Mouse (Mus musculus): ENCODE data around the gene Bhlha9. TPM values are rescaled to one million over a fixed set of nuclear protein-coding genes. Genes with fewer than 3 reads are reported as not detected.

Bhlha9 gene
- not detected in 2 replicates for total RNA-seq (2017)

DNA sequence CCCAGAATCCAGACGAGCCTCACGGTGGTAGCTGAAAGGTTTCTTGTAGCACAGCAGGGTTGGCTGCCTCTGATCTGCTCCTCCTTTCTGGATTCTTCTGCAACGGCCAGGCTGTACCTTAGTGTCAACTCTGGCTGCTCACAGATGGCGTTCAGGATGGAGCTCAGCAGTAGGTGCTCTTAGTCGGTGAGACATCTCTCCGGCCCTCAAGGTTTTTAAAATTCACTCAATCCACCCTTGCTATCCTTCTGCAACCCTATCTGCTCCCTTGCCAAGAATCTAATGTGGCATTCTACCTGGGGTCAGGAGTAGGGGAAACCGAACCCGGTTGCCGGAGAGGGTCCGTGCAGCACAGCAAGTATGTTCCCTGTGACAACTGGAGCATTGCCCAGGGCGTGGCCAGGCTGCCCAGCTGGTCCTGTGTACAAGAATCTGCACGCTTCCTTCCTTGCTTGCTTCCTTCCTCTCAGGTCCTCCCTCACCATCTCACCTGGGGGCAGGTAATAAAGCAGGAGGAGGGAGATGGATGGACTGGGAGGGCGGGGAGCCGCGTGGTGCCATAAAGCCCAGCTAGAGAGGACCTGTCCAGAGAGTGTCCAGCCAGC, at the start of gene Bhlha9:
Gene Bhlha9, plus strand, starts transcription at position 600 of the 605 bp plus-strand sequence.
- ATAC-seq (replicated peaks; ENCODE audit: low read depth, poor library complexity, severe bottlenecking) = no peak

- ATAC-seq (replicated peaks; ENCODE audit: low read depth, poor library complexity, severe bottlenecking) = no peak
Observed at GRCm38 (mm10) chr11:76622566-76623205, 49.6 kb upstream of the Bhlha9 start.

DNA sequence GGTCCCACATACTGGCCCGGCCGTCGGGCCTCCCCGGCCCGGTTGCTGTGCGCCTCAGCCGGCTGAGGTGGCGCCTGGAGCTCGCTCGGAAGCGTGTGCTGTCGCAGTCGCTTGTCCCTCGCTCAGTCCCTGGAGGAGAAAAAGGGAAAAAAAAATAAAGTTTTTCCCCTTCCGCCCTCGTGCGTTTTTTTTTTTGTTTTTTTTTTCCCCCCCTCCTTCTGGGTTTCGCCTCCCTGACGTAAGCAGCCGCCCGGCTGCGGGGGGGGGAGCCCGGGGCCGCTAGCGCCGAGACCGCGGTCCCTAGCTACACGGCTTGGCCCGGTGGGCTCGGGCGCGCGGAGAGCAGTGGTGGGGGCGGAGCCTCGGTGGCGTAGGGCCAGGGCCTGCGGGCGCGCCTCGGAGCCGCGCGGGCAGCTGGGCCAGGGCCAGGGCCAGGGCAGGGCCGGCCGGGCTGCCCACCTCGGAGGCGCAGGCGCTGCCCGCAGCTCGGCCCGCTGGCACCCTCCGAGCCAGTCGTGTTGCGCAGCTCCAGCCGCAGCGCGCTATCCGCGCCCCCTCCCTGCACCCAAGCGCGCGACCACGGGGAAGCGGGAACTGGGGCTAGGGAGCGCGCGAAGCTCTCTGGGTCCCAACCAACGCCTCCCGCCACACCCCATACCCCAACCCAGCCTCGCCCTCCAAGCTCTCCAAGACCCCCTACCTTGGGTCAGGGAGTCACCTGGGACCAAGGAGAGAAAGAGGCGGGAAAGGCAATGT, 48.9 kb upstream of the Bhlha9 start:
- peak; percentile 52; the same call in 1 of the 2 replicates for ATAC-seq (replicated peaks; ENCODE audit: low read depth, poor library complexity, severe bottlenecking)

DNA sequence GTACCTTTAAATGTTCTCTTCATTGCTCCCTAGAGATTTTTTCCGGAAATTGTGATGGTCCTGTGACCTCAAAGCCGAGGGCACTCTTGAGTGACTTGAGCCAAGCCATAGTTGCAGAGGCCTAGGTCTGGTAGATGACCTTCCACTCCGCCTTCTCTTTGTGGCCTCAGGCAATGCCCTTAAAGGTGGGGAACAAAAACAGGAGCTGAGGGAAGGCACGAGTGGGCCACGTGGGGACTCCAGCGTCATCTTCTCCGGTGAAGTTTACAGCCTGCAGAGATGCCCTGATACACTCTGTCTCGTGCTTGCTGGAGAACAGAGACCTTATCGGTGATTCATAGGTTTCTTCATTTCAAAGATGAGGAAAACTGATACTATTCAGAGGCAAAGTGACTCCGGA, 48.2 kb upstream of the Bhlha9 start:
- no peak for ATAC-seq (replicated peaks; ENCODE audit: low read depth, poor library complexity, severe bottlenecking)

DNA sequence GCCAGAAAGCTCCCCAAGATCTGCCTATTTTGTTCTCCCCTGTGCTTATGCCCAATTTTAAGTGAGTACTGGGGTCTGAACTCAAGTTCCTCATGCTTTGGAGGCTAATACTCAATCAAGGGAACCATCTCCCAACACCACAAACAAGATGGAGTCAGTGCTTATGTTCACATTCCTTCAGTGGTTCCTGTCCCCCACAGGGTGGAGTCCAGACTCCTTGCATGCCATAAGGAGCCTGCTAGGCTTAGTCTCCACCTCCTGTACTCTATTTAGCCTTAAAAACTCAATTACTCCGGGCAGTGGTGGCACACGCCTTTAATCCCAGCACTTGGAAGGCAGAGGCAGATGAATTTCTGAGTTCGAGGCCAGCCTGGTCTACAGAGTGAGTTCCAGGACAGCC, 47.4 kb upstream of the Bhlha9 start:
- ATAC-seq (replicated peaks; ENCODE audit: low read depth, poor library complexity, severe bottlenecking) = no peak

- ATAC-seq (replicated peaks; ENCODE audit: low read depth, poor library complexity, severe bottlenecking) = peak; percentile 92
Observed at GRCm38 (mm10) chr11:76628613-76629012, 43.7 kb upstream of the Bhlha9 start.

GRCm38 (mm10) chr11:76630023-76630422, 42.2 kb upstream of the Bhlha9 start:
- ATAC-seq (replicated peaks; ENCODE audit: low read depth, poor library complexity, severe bottlenecking) = no peak

GRCm38 (mm10) chr11:76630487-76630886, 41.8 kb upstream of the Bhlha9 start:
- ATAC-seq (replicated peaks; ENCODE audit: low read depth, poor library complexity, severe bottlenecking) = no peak

GRCm38 (mm10) chr11:76639269-76639985, 32.8 kb upstream of the Bhlha9 start:
- ATAC-seq (replicated peaks; ENCODE audit: low read depth, poor library complexity, severe bottlenecking) = no peak

GRCm38 (mm10) chr11:76640231-76640630, 32.0 kb upstream of the Bhlha9 start:
- ATAC-seq (replicated peaks; ENCODE audit: low read depth, poor library complexity, severe bottlenecking) = no peak

DNA sequence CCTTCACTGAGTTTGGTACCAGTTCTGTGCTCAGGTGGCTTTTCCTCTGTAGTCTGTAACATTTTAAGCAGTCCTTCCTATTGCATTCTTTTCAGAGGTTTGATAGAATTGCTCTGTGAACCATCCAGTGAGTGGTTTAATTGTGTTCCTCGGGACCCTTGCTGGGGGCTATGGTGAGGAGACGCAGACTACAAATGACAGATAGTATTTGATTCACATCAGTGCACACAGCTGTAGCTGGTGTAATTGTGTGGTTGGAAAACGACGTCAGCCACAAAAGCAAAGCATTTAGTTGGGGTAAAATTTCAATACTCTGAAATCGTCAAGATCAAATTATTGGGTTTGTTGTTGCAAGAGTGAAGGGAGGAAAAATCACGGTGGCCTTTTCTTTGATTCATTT, 28.0 kb upstream of the Bhlha9 start:
- no peak for ATAC-seq (replicated peaks; ENCODE audit: low read depth, poor library complexity, severe bottlenecking)

DNA sequence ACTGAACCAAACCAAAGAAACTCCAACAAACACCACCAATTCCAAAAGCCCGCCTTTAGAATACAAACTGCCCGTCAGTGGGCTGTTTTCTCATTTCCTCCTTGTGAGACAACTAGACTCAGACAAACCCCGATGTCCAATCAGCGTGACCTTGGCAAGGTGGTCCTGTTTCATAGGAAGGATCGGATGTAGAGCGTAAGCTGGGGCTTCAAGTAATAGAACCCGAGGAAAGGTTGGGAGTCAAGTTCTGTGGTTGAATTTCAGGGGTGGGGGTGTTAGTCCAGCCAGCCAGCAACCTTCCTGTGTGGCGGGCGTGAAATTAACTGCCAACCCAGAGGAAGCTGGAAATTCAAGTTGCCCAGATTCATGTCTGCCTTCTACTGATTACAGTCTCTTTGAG, 27.2 kb upstream of the Bhlha9 start:
- peak; percentile 20 for ATAC-seq (replicated peaks; ENCODE audit: low read depth, poor library complexity, severe bottlenecking)

DNA sequence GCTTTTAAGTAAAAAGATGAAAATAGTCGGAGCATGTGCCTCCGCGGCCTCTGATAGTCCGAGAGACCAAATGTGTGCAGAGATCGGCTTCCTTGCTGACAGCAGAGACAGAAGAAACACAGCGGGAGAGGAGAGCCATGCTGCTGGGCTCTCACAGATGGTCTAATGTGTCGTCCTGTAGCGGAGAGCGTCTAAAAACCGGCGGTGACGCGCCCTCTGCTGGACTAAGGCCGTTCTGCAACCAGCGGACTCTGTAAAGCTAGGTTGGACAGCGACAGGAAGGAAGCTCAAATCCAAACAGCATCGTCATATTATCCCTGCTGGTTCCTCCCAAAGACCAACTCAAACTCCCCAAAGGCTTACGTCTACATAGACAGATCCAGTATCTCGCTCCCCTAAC, 26.3 kb upstream of the Bhlha9 start:
- peak; percentile 79 for ATAC-seq (replicated peaks; ENCODE audit: low read depth, poor library complexity, severe bottlenecking)

DNA sequence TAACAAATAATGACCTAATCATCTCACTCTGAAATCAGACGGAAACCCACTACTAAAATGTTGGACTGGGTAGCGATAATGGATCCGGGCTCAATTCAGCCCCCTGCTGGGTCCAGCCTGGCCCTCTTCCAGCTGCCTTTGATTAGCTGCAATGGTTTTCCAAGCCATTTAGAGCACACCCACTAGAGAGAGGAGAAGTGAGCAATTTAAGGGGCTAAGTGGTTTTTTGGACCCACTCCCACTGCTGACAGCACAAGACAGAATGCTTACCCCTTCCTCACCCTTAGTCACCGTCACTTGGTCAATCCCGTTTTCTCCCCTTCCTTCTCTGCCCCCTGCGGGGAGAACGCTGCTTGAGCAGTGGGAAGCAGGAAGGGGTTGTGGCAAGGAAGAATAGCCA, 25.2 kb upstream of the Bhlha9 start:
- peak; percentile 4; the same call in 1 of the 2 replicates for ATAC-seq (replicated peaks; ENCODE audit: low read depth, poor library complexity, severe bottlenecking)

DNA sequence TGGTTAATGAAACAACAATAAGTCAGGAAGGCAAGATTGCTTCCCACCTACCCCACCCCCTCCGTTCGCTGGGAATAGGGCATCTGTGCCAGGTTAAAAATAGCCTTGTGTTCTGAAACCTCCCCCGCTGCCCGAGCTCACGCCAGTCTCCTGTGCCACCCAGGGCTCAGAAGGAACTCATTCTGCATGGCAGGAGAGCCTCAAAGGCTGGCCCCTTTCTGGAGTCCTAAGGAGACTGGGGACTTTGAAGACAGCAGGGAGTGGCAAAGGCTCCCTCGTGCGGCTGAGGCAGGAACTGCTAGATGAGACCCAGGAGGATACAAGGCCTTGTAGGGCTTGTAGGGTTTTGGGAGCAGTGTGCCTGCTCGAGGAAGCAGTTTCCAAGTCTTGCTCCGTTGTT, 24.8 kb upstream of the Bhlha9 start:
- peak; percentile 81 for ATAC-seq (replicated peaks; ENCODE audit: low read depth, poor library complexity, severe bottlenecking)

DNA sequence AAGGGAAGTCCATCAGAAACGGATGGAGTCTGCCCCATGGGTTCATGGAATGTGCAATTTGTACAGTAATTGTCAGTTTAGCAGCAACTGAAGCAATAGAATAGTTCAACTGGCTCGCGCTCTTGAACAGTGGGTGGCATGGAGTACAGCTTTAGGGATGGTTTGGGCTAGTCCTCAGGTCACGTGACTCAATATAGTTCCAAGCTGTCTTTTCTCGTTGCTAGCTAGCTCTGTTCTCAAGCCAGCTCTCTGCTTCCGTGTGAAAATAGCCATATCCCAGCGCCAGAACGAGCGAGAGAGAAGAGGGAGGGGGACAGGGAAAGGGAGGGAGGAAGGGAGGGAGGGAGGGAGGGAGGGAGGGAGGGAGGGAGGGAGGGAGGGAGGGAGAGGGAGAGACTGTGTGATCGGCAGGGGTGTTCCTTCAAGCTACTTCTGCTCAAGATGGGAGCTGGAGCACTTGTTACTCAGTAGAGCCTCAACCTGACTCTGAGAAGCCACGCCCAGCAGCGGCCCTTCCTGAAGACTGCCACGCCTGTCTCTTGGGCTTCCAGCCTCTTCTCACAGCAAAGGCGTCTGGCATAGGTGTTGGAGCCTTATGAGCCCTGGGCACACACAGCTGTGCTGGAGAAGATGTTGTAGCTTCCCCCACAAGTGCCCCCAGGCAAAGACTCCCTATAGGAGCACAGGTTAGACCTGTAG, 21.3 kb upstream of the Bhlha9 start:
- no peak for ATAC-seq (replicated peaks; ENCODE audit: low read depth, poor library complexity, severe bottlenecking)

GRCm38 (mm10) chr11:76652838-76653334, 19.4 kb upstream of the Bhlha9 start:
- no peak for ATAC-seq (replicated peaks; ENCODE audit: low read depth, poor library complexity, severe bottlenecking)

GRCm38 (mm10) chr11:76655106-76655505, 17.2 kb upstream of the Bhlha9 start:
- peak; percentile 62 for ATAC-seq (replicated peaks; ENCODE audit: low read depth, poor library complexity, severe bottlenecking)

- ATAC-seq (replicated peaks; ENCODE audit: low read depth, poor library complexity, severe bottlenecking) = no peak
Observed at GRCm38 (mm10) chr11:76657450-76657970, 14.8 kb upstream of the Bhlha9 start.

Data from common myeloid progenitor, adult 5-6 weeks (primary cell).